Mouse (Mus musculus) telencephalon, adult 2 months (tissue): ENCODE data around the gene Rpl18.

ENCODE experiments used
- DNase-seq: peaks from one replicate; pipeline ENCODE4 v3.0.0-alpha.2; 2011; ENCODE audit warnings: low read depth, low spot score

Rpl18 gene

GRCm38 (mm10) chr7:45730727-45731431, 15.6 kb downstream of the Rpl18 start:
- DNase-seq, result no peak

- no peak for DNase-seq
These were observed 18.2 kb downstream of the Rpl18 start for GRCm38 (mm10) chr7:45733477-45733876.

- DNase-seq, result peak; percentile 75
These were observed 24.0 kb downstream of the Rpl18 start for GRCm38 (mm10) chr7:45739162-45739763.

DNA sequence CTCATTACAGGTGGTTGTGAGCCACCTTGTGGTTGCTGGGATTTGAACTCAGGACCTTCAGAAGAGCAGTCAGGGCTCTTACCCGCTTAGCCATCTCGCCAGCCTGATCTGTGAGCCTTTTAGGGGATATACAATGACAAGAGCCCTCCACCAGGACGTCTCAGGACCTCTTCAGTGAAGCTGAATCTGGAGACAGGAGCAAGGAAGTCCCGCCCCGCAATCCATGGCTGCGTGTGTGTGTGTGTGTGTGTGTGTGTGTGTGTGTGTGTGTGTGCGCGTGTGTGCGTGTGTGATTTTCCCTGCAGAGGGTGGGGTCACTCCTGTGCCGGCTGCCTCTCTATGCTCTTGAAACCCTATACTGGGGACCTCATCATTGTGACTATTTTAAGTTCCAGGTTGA, 24.6 kb downstream of the Rpl18 start:
- no peak for DNase-seq

GRCm38 (mm10) chr7:45741308-45741707, 26.1 kb downstream of the Rpl18 start:
- peak; percentile 22 for DNase-seq

DNA sequence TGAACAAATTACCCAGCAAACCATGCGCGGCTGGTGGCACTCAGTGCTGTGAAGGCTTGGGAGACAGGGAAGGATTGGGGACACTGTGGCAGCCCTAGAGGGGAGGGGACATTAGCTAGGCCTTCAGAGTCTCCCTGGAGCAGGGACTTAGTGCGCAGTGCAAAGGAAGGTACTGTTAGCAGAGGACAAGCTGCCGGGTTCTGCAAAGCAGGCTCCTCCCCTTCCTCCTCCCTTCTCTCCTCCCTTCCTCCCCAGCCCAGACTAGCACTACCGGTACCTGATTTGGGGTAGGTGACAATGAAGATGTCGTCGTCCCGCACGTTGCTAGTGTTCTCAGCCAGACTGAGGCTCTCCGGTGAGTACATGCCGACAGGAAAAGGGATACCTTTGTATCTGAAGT, 26.5 kb downstream of the Rpl18 start:
- peak; percentile 63 for DNase-seq

DNA sequence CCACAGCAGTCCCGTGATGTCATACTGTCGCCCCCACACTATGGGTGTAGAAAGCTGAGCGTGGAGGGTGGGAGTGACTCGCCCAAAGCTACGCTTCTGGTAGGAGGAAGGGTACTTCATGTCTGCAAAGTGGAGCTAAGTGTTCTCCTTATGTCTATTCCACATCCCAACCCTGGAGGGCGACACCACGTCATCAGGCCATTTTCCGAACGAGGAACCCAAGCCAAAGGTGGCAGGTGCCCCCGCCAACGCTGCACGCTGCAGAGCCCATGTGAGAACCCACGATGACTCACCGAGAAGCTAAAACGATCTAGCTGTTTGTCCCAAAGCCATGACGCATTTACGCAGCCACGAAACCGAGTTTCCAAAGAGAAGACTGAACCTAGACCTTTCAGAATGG, 27.1 kb downstream of the Rpl18 start:
- DNase-seq, result peak; percentile 86

- peak; percentile 70 for DNase-seq
These were observed 29.1 kb downstream of the Rpl18 start for GRCm38 (mm10) chr7:45744387-45744786.

- no peak for DNase-seq
These were observed 31.3 kb downstream of the Rpl18 start for GRCm38 (mm10) chr7:45746518-45746917.

GRCm38 (mm10) chr7:45747450-45747849, 32.2 kb downstream of the Rpl18 start:
- DNase-seq, result no peak

- DNase-seq, result no peak
These were observed 32.9 kb downstream of the Rpl18 start for GRCm38 (mm10) chr7:45748110-45748509.

GRCm38 (mm10) chr7:45749401-45749800, 34.1 kb downstream of the Rpl18 start:
- no peak for DNase-seq

- DNase-seq, result no peak
These were observed 34.9 kb downstream of the Rpl18 start for GRCm38 (mm10) chr7:45750162-45750561.

DNA sequence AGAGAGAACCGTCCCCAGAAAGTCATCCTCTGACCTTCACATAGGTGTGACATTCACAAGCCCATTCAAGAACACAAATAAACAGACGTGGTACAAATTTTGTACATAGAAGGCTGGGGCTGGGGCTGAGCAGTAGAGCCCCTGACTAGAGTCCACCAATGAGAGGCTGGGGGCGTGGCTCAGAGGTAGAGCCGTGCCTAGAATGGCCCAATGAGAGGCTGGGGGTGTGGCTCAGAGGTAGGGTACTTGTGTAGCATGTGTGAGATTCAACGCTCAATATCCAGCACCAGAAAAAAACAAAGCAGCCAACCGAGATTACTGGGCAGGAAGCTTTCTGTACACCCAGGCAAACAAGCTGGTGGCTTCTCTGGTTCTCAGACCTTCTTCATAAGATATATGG, 40.4 kb downstream of the Rpl18 start:
- DNase-seq, result no peak

DNA sequence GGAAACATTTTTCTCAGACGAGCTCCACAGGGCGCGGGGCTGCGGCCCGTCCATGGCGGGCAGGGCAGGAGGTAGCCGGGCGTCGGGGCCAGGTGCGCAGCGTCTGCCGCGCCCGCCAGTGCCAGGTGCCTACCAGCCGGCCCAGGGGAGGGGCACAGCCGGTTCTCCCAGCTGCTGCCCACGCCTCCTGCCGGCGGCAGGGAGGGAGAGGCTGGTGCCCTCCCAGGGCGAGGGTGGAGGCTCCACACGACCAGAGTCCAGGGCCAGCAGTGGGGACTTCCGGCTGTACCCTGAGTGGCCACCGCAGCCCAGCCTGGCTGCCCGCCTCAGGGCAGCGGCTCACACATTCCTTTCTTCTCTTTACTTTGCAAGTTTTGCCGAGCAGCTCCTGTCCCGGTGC, 44.1 kb downstream of the Rpl18 start:
- DNase-seq, result no peak

GRCm38 (mm10) chr7:45760151-45760550, 44.9 kb downstream of the Rpl18 start:
- DNase-seq, result no peak

DNA sequence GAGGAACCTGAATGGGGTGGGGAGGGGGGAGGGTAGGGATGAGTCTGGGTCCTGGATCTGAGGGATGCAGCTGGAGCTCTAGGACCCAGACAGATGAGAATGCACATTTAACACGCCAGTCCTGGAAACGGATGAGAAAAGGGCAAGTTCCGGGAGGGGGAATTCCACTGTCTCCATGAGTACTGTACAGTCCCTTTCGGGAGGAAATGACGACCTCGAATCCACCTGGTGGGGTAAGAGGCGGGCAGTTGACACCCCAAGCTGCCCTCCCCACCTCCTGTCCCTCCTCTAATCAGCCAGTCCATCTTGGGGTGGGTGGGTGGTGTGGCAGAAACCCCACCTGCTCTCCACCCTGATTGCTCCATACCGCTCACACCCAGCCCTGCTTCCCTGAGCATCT, 50.7 kb downstream of the Rpl18 start:
- no peak for DNase-seq

DNA sequence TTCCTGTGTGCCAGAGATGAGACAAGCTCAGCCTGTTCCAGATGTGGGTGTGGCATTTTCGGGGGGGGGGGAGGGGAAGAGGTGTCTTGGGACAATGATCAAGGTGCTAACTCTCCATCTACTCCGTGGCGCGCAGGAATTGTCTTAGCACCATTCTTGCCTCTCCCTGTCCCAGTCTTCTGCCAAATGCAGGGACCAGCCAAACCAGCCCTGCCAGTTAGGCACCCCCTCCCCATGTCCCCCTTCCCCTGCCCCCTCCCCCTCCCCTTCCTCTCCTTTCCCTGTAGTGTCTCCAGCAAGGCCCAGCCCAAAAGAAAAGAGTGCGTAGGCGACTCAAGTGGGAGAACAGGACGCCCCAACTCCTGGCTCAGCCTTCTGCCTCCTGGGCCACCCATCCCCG, 51.5 kb downstream of the Rpl18 start:
- no peak for DNase-seq

DNA sequence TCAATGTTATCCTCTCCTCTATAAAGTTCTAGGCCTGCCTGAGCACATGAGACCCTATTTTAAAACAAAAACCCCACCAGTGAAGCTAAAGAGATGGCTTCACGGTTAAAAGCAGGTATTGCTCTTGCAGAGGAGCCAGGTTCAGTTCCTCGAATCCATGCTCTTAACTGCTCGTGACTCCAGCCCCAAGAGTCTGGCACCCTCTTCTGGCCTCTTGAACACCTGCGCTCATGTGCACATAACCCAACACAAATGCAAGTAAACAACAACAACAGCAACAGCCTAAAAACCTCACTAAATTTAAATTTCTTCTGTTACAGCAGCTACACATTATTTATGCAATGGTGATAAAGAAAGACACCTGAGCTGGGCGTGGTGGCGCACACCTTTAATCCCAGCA, 52.2 kb downstream of the Rpl18 start:
- DNase-seq, result no peak
